Mouse (Mus musculus) intestine, embryonic 15.5 days (tissue): ENCODE results near the gene Zfp689. TPM values are rescaled to one million over a fixed set of nuclear protein-coding genes. Genes with fewer than 3 reads are reported as not detected.
A peak's percentile ranks its signal among the peaks of the same experiment; 100 is the strongest.
"Not testable (repeated sequence)": the region's sequence is repeated elsewhere in the genome, so short reads cannot be mapped to it uniquely, and the experiment has no call there.

Experiments used
- ATAC-seq: fragments of 200-750 bp; cut with Nextera tagmentation; 2 replicates; pipeline ENCODE4 v1.8.0; 2017; ENCODE audit warnings: moderate TSS enrichment, moderate library complexity
- H3K27ac ChIP-seq: fragments of 300-500 bp; sonication (generic); 2 replicates; pipeline ENCODE4 v1.5.1; 2015; ENCODE audit warnings: mild to moderate bottlenecking, inconsistent platforms
- H3K27me3 ChIP-seq: fragments of 300-500 bp; sonication (generic); replicated peaks from 2 replicates; pipeline ENCODE4 v1.6.1; 2015; ENCODE audit warnings: inconsistent platforms
- H3K36me3 ChIP-seq: fragments of 300-500 bp; sonication (generic); 2 replicates; pipeline ENCODE4 v1.6.1; 2015; ENCODE audit warnings: inconsistent platforms
- H3K4me1 ChIP-seq: fragments of 300-500 bp; sonication (generic); replicated peaks from 2 replicates; pipeline ENCODE4 v1.6.1; 2015; ENCODE audit warnings: inconsistent platforms
- H3K4me2 ChIP-seq: fragments of 300-500 bp; sonication (generic); replicated peaks from 2 replicates; pipeline ENCODE4 v1.6.1; 2015; ENCODE audit warnings: mild to moderate bottlenecking, inconsistent platforms
- H3K4me3 ChIP-seq: fragments of 300-500 bp; sonication (generic); replicated peaks from 2 replicates; pipeline ENCODE4 v1.5.1; 2015; ENCODE audit warnings: inconsistent platforms
- H3K9ac ChIP-seq: fragments of 300-500 bp; sonication (generic); 2 replicates; pipeline ENCODE4 v1.6.1; 2015; ENCODE audit warnings: inconsistent platforms
- H3K9me3 ChIP-seq: fragments of 300-500 bp; sonication (generic); 2 replicates; pipeline ENCODE4 v1.6.1; 2016; ENCODE audit warnings: inconsistent platforms
- WGBS: fragments of 180-500 bp; shearing (Covaris S2); methylation state at CpG from one replicate; pipeline ENCODE4 v1.1.7; 2015; 5-methylcytosine and 5-hydroxymethylcytosine counted together
- polyA plus RNA-seq: library from polyadenylated mRNA; unstranded; fragments of >200 nt; fragmentation: Nextera tagmentation; extraction: Ambion mirVana; gene quantifications from 2 replicates; pipeline ENCODE4 v1.2.1, GENCODE M21; 2015

Gene Zfp689
- polyA plus RNA-seq, 1 experiment from 2014 or later, result 5.9 TPM

GRCm38 (mm10) chr7:127422247-127422646, 26.7 kb downstream of the Zfp689 start:
- H3K27ac ChIP-seq, result no peak overlapping the region
- peaks cover 8% of the 10 kb centered on the region for H3K4me1 ChIP-seq
- peak overlapping the region; percentile 83 for H3K4me3 ChIP-seq
- peak overlapping the region; percentile 97 for H3K4me2 ChIP-seq
- H3K27me3 ChIP-seq, result 0 out of 2 replicates have a peak, but pooled peaks cover 6% of the 10 kb centered on the region
- H3K36me3 ChIP-seq, result no peaks in the 10 kb centered on the region
- ATAC-seq, result peak; percentile 64
- peak overlapping the region; percentile 84 for H3K9ac ChIP-seq
- H3K9me3 ChIP-seq, result no peaks in the 10 kb centered on the region
- 1% methylated on average over 15 of the region's 15 CpGs for WGBS

- ATAC-seq, result peak; percentile 98
- H3K36me3 ChIP-seq, result no peaks in the 10 kb centered on the region
- H3K4me3 ChIP-seq, result peak within 1 kb of the TSS; percentile 83
- H3K27ac ChIP-seq, result peak within 1 kb of the TSS; percentile 77
- peak within 1 kb of the TSS; percentile 84 for H3K9ac ChIP-seq
- H3K9me3 ChIP-seq, result no peaks in the 10 kb centered on the region
- H3K27me3 ChIP-seq, result 0 out of 2 replicates have a peak, but pooled peaks cover 6% of the 10 kb centered on the region
- peaks cover 8% of the 10 kb centered on the region for H3K4me1 ChIP-seq
- H3K4me2 ChIP-seq, result peak within 1 kb of the TSS; percentile 97
- WGBS, result under 1% methylated on average over 48 of the region's 48 CpGs
Observed at GRCm38 (mm10) chr7:127421388-127422191, 27.4 kb downstream of the Zfp689 start, which contains the start of gene Zfp688. Zfp688 (minus strand) TSS chr7:127422068.

GRCm38 (mm10) chr7:127411418-127411817, 37.5 kb downstream of the Zfp689 start:
- Histone ChIP-seq H3K27me3 (no peaks in the 10 kb centered on the region), H3K4me3 (no peak overlapping the region), H3K9me3 (no peaks in the 10 kb centered on the region), H3K4me2 (no peak overlapping the region), H3K27ac (no peak overlapping the region), H3K9ac (no peak overlapping the region), H3K4me1 (no peaks in the 10 kb centered on the region), H3K36me3 (no peaks in the 10 kb centered on the region)
- 71% methylated on average over 2 of the region's 2 CpGs for WGBS
- ATAC-seq, result no peak

- peak within 1 kb of the TSS; percentile 75 for H3K9ac ChIP-seq
- WGBS, result 5% methylated on average over 40 of the region's 40 CpGs
- peak; percentile 90 for ATAC-seq
- H3K4me3 ChIP-seq, result peak within 1 kb of the TSS; percentile 56
- peak within 1 kb of the TSS; percentile 61 for H3K27ac ChIP-seq
- H3K36me3 ChIP-seq, H3K27me3 ChIP-seq, H3K9me3 ChIP-seq, H3K4me1 ChIP-seq: not testable (repeated sequence)
- H3K4me2 ChIP-seq, result peak within 1 kb of the TSS; percentile 94
Observed at GRCm38 (mm10) chr7:127406002-127406987, 42.7 kb downstream of the Zfp689 start, which contains the start of gene Zfp764. Zfp764 (minus strand) TSS chr7:127406822.

- not testable (repeated sequence) for H3K36me3 ChIP-seq, H3K27me3 ChIP-seq, H3K4me2 ChIP-seq, H3K27ac ChIP-seq, H3K4me3 ChIP-seq, H3K9ac ChIP-seq, ATAC-seq, H3K4me1 ChIP-seq, H3K9me3 ChIP-seq
- WGBS, result 97% methylated on average over 6 of the region's 6 CpGs
Observed at GRCm38 (mm10) chr7:127404101-127404500, 44.9 kb downstream of the Zfp689 start.

- ATAC-seq, result no peak
- H3K27ac ChIP-seq, result no peak overlapping the region
- WGBS, result 41% methylated on average over 2 of the region's 2 CpGs
- H3K4me1 ChIP-seq, result 0 out of 2 replicates have a peak, but pooled peaks cover 3% of the 10 kb centered on the region
- peaks cover 8% of the 10 kb centered on the region for H3K36me3 ChIP-seq
- H3K27me3 ChIP-seq, result no peaks in the 10 kb centered on the region
- H3K4me2 ChIP-seq, result no peak overlapping the region
- H3K4me3 ChIP-seq, result no peak overlapping the region
- H3K9ac ChIP-seq, result no peak overlapping the region
- H3K9me3 ChIP-seq, result no peaks in the 10 kb centered on the region
Observed at GRCm38 (mm10) chr7:127402980-127403379, 46.0 kb downstream of the Zfp689 start.

GRCm38 (mm10) chr7:127400355-127400754, 48.6 kb downstream of the Zfp689 start:
- Histone ChIP-seq H3K4me3 (no peak overlapping the region), H3K9ac (no peak overlapping the region), H3K4me1 (no peaks in the 10 kb centered on the region), H3K27ac (no peak overlapping the region), H3K27me3 (no peaks in the 10 kb centered on the region), H3K4me2 (no peak overlapping the region), H3K36me3 (peaks cover 8% of the 10 kb centered on the region), H3K9me3 (no peaks in the 10 kb centered on the region)
- 57% methylated on average over 3 of the region's 3 CpGs for WGBS
- ATAC-seq, result no peak

GRCm38 (mm10) chr7:127393944-127394333, 55.0 kb downstream of the Zfp689 start:
- no peaks in the 10 kb centered on the region for H3K27me3 ChIP-seq
- peaks cover 14% of the 10 kb centered on the region for H3K36me3 ChIP-seq
- H3K27ac ChIP-seq, result peak overlapping the region; percentile 44; the same call in 1 of the 2 replicates
- peak overlapping the region; percentile 41 for H3K9ac ChIP-seq
- WGBS, result 9% methylated on average over 7 of the region's 7 CpGs
- ATAC-seq, result peak; percentile 44
- peaks cover 9% of the 10 kb centered on the region for H3K4me1 ChIP-seq
- peak overlapping the region; percentile 72 for H3K4me3 ChIP-seq
- peak overlapping the region; percentile 74 for H3K4me2 ChIP-seq
- H3K9me3 ChIP-seq, result no peaks in the 10 kb centered on the region

GRCm38 (mm10) chr7:127393157-127393943, 55.6 kb downstream of the Zfp689 start, which contains the start of gene E430018J23Rik:
E430018J23Rik (minus strand) TSS chr7:127393629.
- H3K9ac ChIP-seq, result peak within 1 kb of the TSS; percentile 83
- peak; percentile 96 for ATAC-seq

GRCm38 (mm10) chr7:127392251-127392824, 56.6 kb downstream of the Zfp689 start:
- peak overlapping the region; percentile 74 for H3K4me2 ChIP-seq
- peak overlapping the region; percentile 83; the same call in 1 of the 2 replicates for H3K9ac ChIP-seq
- 0 out of 2 replicates have a peak overlapping the region, but pooled peaks have one; percentile 32 for H3K27ac ChIP-seq
- no peak for ATAC-seq
- no peaks in the 10 kb centered on the region for H3K9me3 ChIP-seq
- WGBS, result 78% methylated on average over 8 of the region's 8 CpGs
- H3K4me3 ChIP-seq, result peak overlapping the region; percentile 72
- no peaks in the 10 kb centered on the region for H3K27me3 ChIP-seq
- peaks cover 14% of the 10 kb centered on the region for H3K36me3 ChIP-seq
- peaks cover 9% of the 10 kb centered on the region for H3K4me1 ChIP-seq

More at GRCm38 (mm10) chr7:127393157-127393943, 55.6 kb downstream of the Zfp689 start, which contains the start of gene E430018J23Rik:
- Histone ChIP-seq H3K4me2 (peak within 1 kb of the TSS; percentile 74), H3K36me3 (peaks cover 14% of the 10 kb centered on the region), H3K27me3 (no peaks in the 10 kb centered on the region), H3K4me1 (peaks cover 9% of the 10 kb centered on the region), H3K27ac (peak within 1 kb of the TSS; percentile 91), H3K4me3 (peak within 1 kb of the TSS; percentile 72), H3K9me3 (no peaks in the 10 kb centered on the region)
- WGBS, result under 1% methylated on average over 45 of the region's 45 CpGs
